Mouse (Mus musculus) megakaryocyte, embryonic 14.5 days (primary cell): ENCODE data around the gene Ttc23. TPM values are rescaled to one million over a fixed set of nuclear protein-coding genes. Genes with fewer than 3 reads are reported as not detected.

Experiments
- H3K27me3 ChIP-seq: replicated peaks from 2 replicates; pipeline ENCODE3; 2012; ENCODE audit warnings: inconsistent platforms
- H3K36me3 ChIP-seq: replicated peaks from 2 replicates; pipeline ENCODE3; 2012; ENCODE audit warnings: low read length, inconsistent platforms, mixed read lengths
- H3K4me1 ChIP-seq: 2 replicates; pipeline ENCODE4 v1.6.1; 2012; ENCODE audit warnings: inconsistent platforms
- H3K4me3 ChIP-seq: replicated peaks from 2 replicates; pipeline ENCODE3; 2012; ENCODE audit warnings: moderate library complexity, mild to moderate bottlenecking, inconsistent platforms
- H3K9me3 ChIP-seq: 2 replicates; pipeline ENCODE4 v1.6.1; 2012; ENCODE audit warnings: inconsistent platforms
- FLI1 ChIP-seq: IDR thresholded peaks from 2 replicates; pipeline ENCODE4 v1.6.1; 2012; ENCODE audit warnings: low read length, inconsistent platforms, mixed read lengths
- GATA1 ChIP-seq: IDR thresholded peaks from 3 replicates; pipeline ENCODE4 v1.6.1; 2012; ENCODE audit warnings: mixed read lengths, low read length, inconsistent platforms, borderline replicate concordance
- polyA plus RNA-seq: library from polyadenylated mRNA; stranded (reverse); fragments of >175 nt; gene quantifications from 2 replicates; pipeline ENCODE4 v1.2.3, GENCODE M21; 2012; ENCODE audit warnings: low replicate concordance; ENCODE audit not compliant: insufficient read depth

The Ttc23 gene
- polyA plus RNA-seq, 1 experiment = 4.3 TPM

- TF ChIP-seq FLI1 (no peak), GATA1 (no peak)
- H3K27me3 ChIP-seq = no peaks in the 10 kb centered on the region
- H3K9me3 ChIP-seq = no peaks in the 10 kb centered on the region
- H3K4me3 ChIP-seq = no peak overlapping the region
- peaks cover 29% of the 10 kb centered on the region for H3K36me3 ChIP-seq
- peaks cover 27% of the 10 kb centered on the region for H3K4me1 ChIP-seq
Measured at GRCm38 (mm10) chr7:67663981-67664694, 16.9 kb downstream of the Ttc23 start.

DNA sequence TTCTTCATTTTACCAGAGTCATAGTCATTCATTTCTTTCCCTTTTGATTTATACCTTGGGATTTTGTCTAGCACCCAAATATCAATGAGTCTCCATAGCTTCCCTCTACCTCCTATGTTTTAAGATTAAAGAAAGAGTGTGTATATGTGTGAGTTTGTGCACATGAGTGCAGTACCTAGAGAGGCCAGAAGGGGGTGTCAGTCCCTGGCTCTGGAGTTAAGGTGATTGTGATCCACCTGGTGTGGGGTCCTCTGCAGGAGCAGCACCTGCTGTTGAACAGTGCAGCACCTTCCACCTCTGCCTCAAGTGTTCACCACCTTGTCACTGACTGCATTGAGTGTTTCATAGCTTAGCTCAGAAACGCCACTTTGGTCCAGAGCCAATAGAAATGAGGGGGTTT, 23.8 kb downstream of the Ttc23 start:
- Histone ChIP-seq H3K27me3 (peaks cover 1% of the 10 kb centered on the region), H3K4me1 (peaks cover 17% of the 10 kb centered on the region), H3K4me3 (no peak overlapping the region), H3K9me3 (peaks cover 4% of the 10 kb centered on the region), H3K36me3 (peaks cover 24% of the 10 kb centered on the region)
- TF ChIP-seq GATA1 (no peak), FLI1 (no peak)

- H3K36me3 ChIP-seq = peaks cover 21% of the 10 kb centered on the region
- peaks cover 1% of the 10 kb centered on the region for H3K27me3 ChIP-seq
- H3K9me3 ChIP-seq = peaks cover 4% of the 10 kb centered on the region
- peaks cover 19% of the 10 kb centered on the region for H3K4me1 ChIP-seq
- TF ChIP-seq FLI1 (no peak), GATA1 (0 out of 3 replicates have a peak, but pooled peaks have one; percentile 13)
- no peak overlapping the region for H3K4me3 ChIP-seq
Measured at GRCm38 (mm10) chr7:67672650-67673049, 25.4 kb downstream of the Ttc23 start.

- Histone ChIP-seq H3K36me3 (peaks cover 15% of the 10 kb centered on the region), H3K27me3 (peaks cover 1% of the 10 kb centered on the region), H3K4me1 (peaks cover 19% of the 10 kb centered on the region), H3K4me3 (no peak overlapping the region), H3K9me3 (peaks cover 4% of the 10 kb centered on the region)
- TF ChIP-seq FLI1 (no peak), GATA1 (no peak)
Measured at GRCm38 (mm10) chr7:67673656-67674055, 26.4 kb downstream of the Ttc23 start.

GRCm38 (mm10) chr7:67678878-67679499, 31.8 kb downstream of the Ttc23 start:
- Histone ChIP-seq H3K27me3 (peaks cover 1% of the 10 kb centered on the region), H3K4me3 (no peak overlapping the region), H3K9me3 (no peaks in the 10 kb centered on the region), H3K4me1 (peaks cover 15% of the 10 kb centered on the region), H3K36me3 (peaks cover 10% of the 10 kb centered on the region)
- TF ChIP-seq FLI1 (no peak), GATA1 (no peak)

DNA sequence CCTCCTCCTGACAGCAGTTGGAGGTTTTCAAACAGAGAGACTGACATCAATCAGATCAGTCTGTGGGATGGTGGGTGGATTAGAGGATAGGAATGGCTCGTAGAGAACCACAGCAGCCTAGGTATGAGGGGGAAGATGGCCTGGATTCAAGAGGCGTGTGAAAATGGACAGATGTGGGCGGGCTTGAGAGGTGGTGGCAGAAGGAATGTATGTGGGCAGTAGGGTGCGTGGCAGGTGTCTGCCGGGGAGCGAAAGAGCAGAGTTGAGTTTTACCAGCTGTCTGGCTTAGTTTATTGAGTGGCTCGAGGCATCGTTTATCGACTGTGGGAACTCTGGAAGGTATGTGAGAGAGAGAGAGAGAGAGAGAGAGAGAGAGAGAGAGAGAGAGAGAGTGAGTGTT, 33.9 kb downstream of the Ttc23 start:
- H3K4me3 ChIP-seq = no peak overlapping the region
- TF ChIP-seq GATA1 = no peak
- TF ChIP-seq FLI1 = no peak

DNA sequence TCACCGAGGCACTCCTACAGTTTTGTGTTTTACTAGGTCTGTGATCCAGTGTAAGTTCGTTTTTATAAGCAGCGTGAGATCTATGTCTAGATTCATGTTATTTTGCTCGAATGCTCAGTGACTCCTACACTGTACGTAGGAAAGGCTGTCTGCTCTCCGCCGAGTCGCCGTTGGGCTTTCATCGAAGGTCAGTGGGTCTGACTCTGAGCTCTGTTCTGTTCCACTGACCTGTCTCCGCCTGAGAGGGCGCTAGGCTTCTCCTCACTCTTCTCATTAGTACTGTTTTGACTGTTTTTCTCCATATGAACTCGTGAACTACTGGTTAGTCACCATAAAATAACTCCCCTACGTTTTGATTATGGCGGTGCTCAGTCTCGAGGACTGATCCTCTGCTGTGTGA, 35.8 kb downstream of the Ttc23 start:
- H3K9me3 ChIP-seq = peaks cover 4% of the 10 kb centered on the region
- H3K4me1 ChIP-seq = no peaks in the 10 kb centered on the region
- no peak overlapping the region for H3K4me3 ChIP-seq
- TF ChIP-seq GATA1 = no peak
- TF ChIP-seq FLI1 = no peak
- H3K27me3 ChIP-seq = peaks cover 1% of the 10 kb centered on the region
- H3K36me3 ChIP-seq = peaks cover 17% of the 10 kb centered on the region

More for the DNA sequence above, 33.9 kb downstream of the Ttc23 start:
- peaks cover 17% of the 10 kb centered on the region for H3K36me3 ChIP-seq
- H3K9me3 ChIP-seq = peaks cover 4% of the 10 kb centered on the region
- H3K4me1 ChIP-seq = peaks cover 1% of the 10 kb centered on the region
- peaks cover 1% of the 10 kb centered on the region for H3K27me3 ChIP-seq

- H3K27me3 ChIP-seq = no peaks in the 10 kb centered on the region
- TF ChIP-seq FLI1 = no peak
- peaks cover 4% of the 10 kb centered on the region for H3K9me3 ChIP-seq
- no peak overlapping the region for H3K4me3 ChIP-seq
- peaks cover 11% of the 10 kb centered on the region for H3K36me3 ChIP-seq
- H3K4me1 ChIP-seq = peaks cover 6% of the 10 kb centered on the region; the same call in 1 of the 2 replicates
Measured at GRCm38 (mm10) chr7:67686545-67686944, 39.3 kb downstream of the Ttc23 start.

DNA sequence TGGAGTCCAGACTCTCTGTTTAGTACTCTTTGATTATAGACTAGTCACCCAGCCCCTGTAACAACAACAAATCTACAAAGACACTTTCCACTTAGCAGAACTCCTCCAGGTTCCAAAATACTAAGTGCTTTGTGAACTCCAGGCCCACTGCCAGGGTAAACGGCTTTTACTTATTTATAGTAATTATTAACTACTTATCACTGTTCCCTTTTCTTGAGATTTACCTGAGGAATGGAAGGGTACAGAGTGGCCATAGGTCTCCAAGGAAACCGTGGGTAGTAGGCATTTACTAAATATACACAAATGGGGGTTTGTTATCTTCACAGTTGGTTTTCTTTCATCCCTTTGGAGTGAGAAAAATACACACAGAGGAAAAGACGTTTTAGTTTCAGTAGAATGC, 41.1 kb downstream of the Ttc23 start:
- Histone ChIP-seq H3K36me3 (peaks cover 7% of the 10 kb centered on the region), H3K4me3 (no peak overlapping the region), H3K4me1 (peaks cover 13% of the 10 kb centered on the region), H3K9me3 (peaks cover 4% of the 10 kb centered on the region), H3K27me3 (peaks cover under 1% of the 10 kb centered on the region)
- no peak for TF ChIP-seq GATA1
- no peak for TF ChIP-seq FLI1

GRCm38 (mm10) chr7:67689793-67690192, 42.6 kb downstream of the Ttc23 start:
- Histone ChIP-seq H3K27me3 (peaks cover 3% of the 10 kb centered on the region), H3K4me1 (peaks cover 13% of the 10 kb centered on the region), H3K4me3 (no peak overlapping the region), H3K36me3 (peaks cover 7% of the 10 kb centered on the region), H3K9me3 (peaks cover 4% of the 10 kb centered on the region)
- TF ChIP-seq GATA1 (no peak), FLI1 (no peak)
